Mouse (Mus musculus): ENCODE data around the gene Rnf223. TPM values are rescaled to one million over a fixed set of nuclear protein-coding genes. Genes with fewer than 3 reads are reported as not detected.

Rnf223 gene
- total RNA-seq, 1 experiment = 1.7 TPM

GRCm38 (mm10) chr4:156096191-156096590 lies 34.1 kb upstream of the Rnf223 start:
- Histone ChIP-seq H3K36me3 (ENCODE audit: control insufficient read depth, insufficient read depth, low read length, poor library complexity, severe bottlenecking) (no peaks in the 10 kb centered on the region), H3K27ac (ENCODE audit: insufficient read depth, low read depth, low read length, poor library complexity, severe bottlenecking) (no peak overlapping the region), H3K4me1 (ENCODE audit: control insufficient read depth in 2 of 2, insufficient read depth in 2 of 2, low read length in 2 of 2, poor library complexity in 1 of 2) (peaks cover 2 to 5% of the 10 kb centered on the region in 2 experiments; a peak in 2 of 4 replicates), H3K9me3 (ENCODE audit: control insufficient read depth, insufficient read depth, low read depth, low read length) (no peaks in the 10 kb centered on the region), H3K9ac (ENCODE audit: insufficient read depth, low read depth, low read length, poor library complexity, severe bottlenecking) (no peak overlapping the region), H3K4me3 (ENCODE audit: insufficient read depth in 1 of 2, low read depth in 1 of 2, low read length in 2 of 2, poor library complexity in 1 of 2, severe bottlenecking in 1 of 2) (no peak overlapping the region)
- no peak for TF ChIP-seq HCFC1 (IDR thresholded peaks at IDR 0.05; ENCODE audit: borderline replicate concordance, insufficient read depth, low read length)
- no peak for TF ChIP-seq ZNF384 (IDR thresholded peaks at IDR 0.05; ENCODE audit: low read depth, low read length)
- no peak for TF ChIP-seq MAFK (IDR thresholded peaks at IDR 0.05; ENCODE audit: insufficient read depth, low read depth, low read length)
- TF ChIP-seq CHD2 (IDR thresholded peaks at IDR 0.05; ENCODE audit: low read depth, low read length) = no peak
- no peak for TF ChIP-seq ZC3H11A (IDR thresholded peaks at IDR 0.05; ENCODE audit: borderline replicate concordance, low read depth, low read length)
- DNase-seq (ENCODE audit: low read depth, low spot score) = no peak
- in situ Hi-C loops (cut with MboI; ENCODE audit: low sequenced_read_pairs in 2 of 2, unreplicated experiment in 2 of 2) = no loop called here

- no peak for DNase-seq (ENCODE audit: low read depth, low spot score)
- Histone ChIP-seq H3K4me3 (ENCODE audit: insufficient read depth in 1 of 2, low read depth in 1 of 2, low read length in 2 of 2, poor library complexity in 1 of 2, severe bottlenecking in 1 of 2) (no peak overlapping the region), H3K36me3 (ENCODE audit: control insufficient read depth, insufficient read depth, low read length, poor library complexity, severe bottlenecking) (no peaks in the 10 kb centered on the region), H3K9me3 (ENCODE audit: control insufficient read depth, insufficient read depth, low read depth, low read length) (no peaks in the 10 kb centered on the region), H3K4me1 (ENCODE audit: control insufficient read depth in 2 of 2, insufficient read depth in 2 of 2, low read length in 2 of 2, poor library complexity in 1 of 2) (peaks cover 2 to 5% of the 10 kb centered on the region in 2 experiments; a peak in 2 of 4 replicates), H3K27ac (ENCODE audit: insufficient read depth, low read depth, low read length, poor library complexity, severe bottlenecking) (no peak overlapping the region; the same call in 1 of the 2 replicates), H3K9ac (ENCODE audit: insufficient read depth, low read depth, low read length, poor library complexity, severe bottlenecking) (no peak overlapping the region)
- in situ Hi-C loops (cut with MboI; ENCODE audit: low sequenced_read_pairs in 2 of 2, unreplicated experiment in 2 of 2) = no loop called here
- TF ChIP-seq ZNF384 (IDR thresholded peaks at IDR 0.05; ENCODE audit: low read depth, low read length) = no peak
- TF ChIP-seq MAFK (IDR thresholded peaks at IDR 0.05; ENCODE audit: insufficient read depth, low read depth, low read length) = no peak
- no peak for TF ChIP-seq ZC3H11A (IDR thresholded peaks at IDR 0.05; ENCODE audit: borderline replicate concordance, low read depth, low read length)
- TF ChIP-seq HCFC1 (IDR thresholded peaks at IDR 0.05; ENCODE audit: borderline replicate concordance, insufficient read depth, low read length) = no peak
- TF ChIP-seq CHD2 (IDR thresholded peaks at IDR 0.05; ENCODE audit: low read depth, low read length) = no peak
Observed at GRCm38 (mm10) chr4:156097770-156098366, 32.4 kb upstream of the Rnf223 start.

- TF ChIP-seq HCFC1 (IDR thresholded peaks at IDR 0.05; ENCODE audit: borderline replicate concordance, insufficient read depth, low read length) (no peak), ZC3H11A (IDR thresholded peaks at IDR 0.05; ENCODE audit: borderline replicate concordance, low read depth, low read length) (no peak), CHD2 (IDR thresholded peaks at IDR 0.05; ENCODE audit: low read depth, low read length) (no peak), MAFK (IDR thresholded peaks at IDR 0.05; ENCODE audit: insufficient read depth, low read depth, low read length) (no peak), ZNF384 (IDR thresholded peaks at IDR 0.05; ENCODE audit: low read depth, low read length) (no peak)
- in situ Hi-C loops (cut with MboI; ENCODE audit: low sequenced_read_pairs in 2 of 2, unreplicated experiment in 2 of 2) = no loop called here
- Histone ChIP-seq H3K36me3 (ENCODE audit: control insufficient read depth, insufficient read depth, low read length, poor library complexity, severe bottlenecking) (no peaks in the 10 kb centered on the region), H3K9ac (ENCODE audit: insufficient read depth, low read depth, low read length, poor library complexity, severe bottlenecking) (no peak overlapping the region), H3K4me3 (ENCODE audit: insufficient read depth in 1 of 2, low read depth in 1 of 2, low read length in 2 of 2, poor library complexity in 1 of 2, severe bottlenecking in 1 of 2) (no peak overlapping the region), H3K4me1 (ENCODE audit: control insufficient read depth in 2 of 2, insufficient read depth in 2 of 2, low read length in 2 of 2, poor library complexity in 1 of 2) (peaks cover 2 to 5% of the 10 kb centered on the region in 2 experiments; a peak in 2 of 4 replicates), H3K27ac (ENCODE audit: insufficient read depth, low read depth, low read length, poor library complexity, severe bottlenecking) (no peak overlapping the region), H3K9me3 (ENCODE audit: control insufficient read depth, insufficient read depth, low read depth, low read length) (no peaks in the 10 kb centered on the region)
- no peak for DNase-seq (ENCODE audit: low read depth, low spot score)
Observed at GRCm38 (mm10) chr4:156099427-156099826, 30.9 kb upstream of the Rnf223 start.

- H3K27ac ChIP-seq (ENCODE audit: insufficient read depth, low read depth, low read length, poor library complexity, severe bottlenecking) = no peak overlapping the region
- no peak overlapping the region for H3K9ac ChIP-seq (ENCODE audit: insufficient read depth, low read depth, low read length, poor library complexity, severe bottlenecking)
- in situ Hi-C loops (cut with MboI; ENCODE audit: low sequenced_read_pairs in 2 of 2, unreplicated experiment in 2 of 2) = no loop called here
- peaks cover 2 to 5% of the 10 kb centered on the region in 2 experiments; a peak in 2 of 4 replicates for H3K4me1 ChIP-seq (ENCODE audit: control insufficient read depth in 2 of 2, insufficient read depth in 2 of 2, low read length in 2 of 2, poor library complexity in 1 of 2)
- H3K4me3 ChIP-seq (ENCODE audit: insufficient read depth in 1 of 2, low read depth in 1 of 2, low read length in 2 of 2, poor library complexity in 1 of 2, severe bottlenecking in 1 of 2) = no peak overlapping the region
- no peak for DNase-seq (ENCODE audit: low read depth, low spot score)
- no peaks in the 10 kb centered on the region for H3K36me3 ChIP-seq (ENCODE audit: control insufficient read depth, insufficient read depth, low read length, poor library complexity, severe bottlenecking)
- no peak for TF ChIP-seq CHD2 (IDR thresholded peaks at IDR 0.05; ENCODE audit: low read depth, low read length)
- no peak for TF ChIP-seq HCFC1 (IDR thresholded peaks at IDR 0.05; ENCODE audit: borderline replicate concordance, insufficient read depth, low read length)
- TF ChIP-seq ZC3H11A (IDR thresholded peaks at IDR 0.05; ENCODE audit: borderline replicate concordance, low read depth, low read length) = no peak
- TF ChIP-seq MAFK (IDR thresholded peaks at IDR 0.05; ENCODE audit: insufficient read depth, low read depth, low read length) = no peak
- no peak for TF ChIP-seq ZNF384 (IDR thresholded peaks at IDR 0.05; ENCODE audit: low read depth, low read length)
- H3K9me3 ChIP-seq (ENCODE audit: control insufficient read depth, insufficient read depth, low read depth, low read length) = no peaks in the 10 kb centered on the region
Observed at GRCm38 (mm10) chr4:156100501-156100900, 29.8 kb upstream of the Rnf223 start.
